Mouse (Mus musculus) forebrain, embryonic 13.5 days (tissue): ENCODE measurements around the gene Polrmt. TPM values are rescaled to one million over a fixed set of nuclear protein-coding genes. Genes with fewer than 3 reads are reported as not detected.

Source experiments
- ATAC-seq: fragments of 200-750 bp; cut with Nextera tagmentation; 2 replicates; pipeline ENCODE4 v1.8.0; 2017
- H3K27ac ChIP-seq: fragments of 300-500 bp; sonication (generic); 2 replicates; pipeline ENCODE4 v1.5.1; 2015; ENCODE audit warnings: inconsistent platforms, mild to moderate bottlenecking, moderate library complexity
- H3K27me3 ChIP-seq: fragments of 300-500 bp; sonication (generic); 2 replicates; pipeline ENCODE4 v1.6.1; 2015; ENCODE audit warnings: mild to moderate bottlenecking, inconsistent platforms
- H3K36me3 ChIP-seq: fragments of 300-500 bp; sonication (generic); 2 replicates; pipeline ENCODE4 v1.6.1; 2015; ENCODE audit warnings: mild to moderate bottlenecking, inconsistent platforms; ENCODE audit not compliant: poor library complexity, severe bottlenecking
- H3K4me1 ChIP-seq: fragments of 300-500 bp; sonication (generic); 2 replicates; pipeline ENCODE4 v1.6.1; 2015; ENCODE audit warnings: inconsistent platforms
- H3K4me2 ChIP-seq: fragments of 300-500 bp; sonication (generic); 2 replicates; pipeline ENCODE4 v1.6.1; 2015; ENCODE audit warnings: inconsistent platforms, mild to moderate bottlenecking, moderate library complexity
- H3K4me3 ChIP-seq: fragments of 300-500 bp; sonication (generic); 2 replicates; pipeline ENCODE4 v1.5.1; 2015; ENCODE audit warnings: mild to moderate bottlenecking, inconsistent platforms
- H3K9ac ChIP-seq: fragments of 300-500 bp; sonication (generic); 2 replicates; pipeline ENCODE4 v1.6.1; 2015; ENCODE audit warnings: mild to moderate bottlenecking, inconsistent platforms
- H3K9me3 ChIP-seq: fragments of 300-500 bp; sonication (generic); replicated peaks from 2 replicates; pipeline ENCODE4 v1.6.1; 2016; ENCODE audit warnings: inconsistent platforms
- WGBS: fragments of 180-500 bp; shearing (Covaris S2); methylation state at CpG from one replicate; pipeline ENCODE4 v1.1.7; 2015; 5-methylcytosine and 5-hydroxymethylcytosine counted together
- polyA plus RNA-seq: library from polyadenylated mRNA; unstranded; fragments of >200 nt; fragmentation: Nextera tagmentation; extraction: Ambion mirVana; gene quantifications from 2 replicates; pipeline ENCODE4 v1.2.1, GENCODE M21; 2015

Polrmt gene
- polyA plus RNA-seq, 1 experiment from 2014 or later = 39.1 TPM

DNA sequence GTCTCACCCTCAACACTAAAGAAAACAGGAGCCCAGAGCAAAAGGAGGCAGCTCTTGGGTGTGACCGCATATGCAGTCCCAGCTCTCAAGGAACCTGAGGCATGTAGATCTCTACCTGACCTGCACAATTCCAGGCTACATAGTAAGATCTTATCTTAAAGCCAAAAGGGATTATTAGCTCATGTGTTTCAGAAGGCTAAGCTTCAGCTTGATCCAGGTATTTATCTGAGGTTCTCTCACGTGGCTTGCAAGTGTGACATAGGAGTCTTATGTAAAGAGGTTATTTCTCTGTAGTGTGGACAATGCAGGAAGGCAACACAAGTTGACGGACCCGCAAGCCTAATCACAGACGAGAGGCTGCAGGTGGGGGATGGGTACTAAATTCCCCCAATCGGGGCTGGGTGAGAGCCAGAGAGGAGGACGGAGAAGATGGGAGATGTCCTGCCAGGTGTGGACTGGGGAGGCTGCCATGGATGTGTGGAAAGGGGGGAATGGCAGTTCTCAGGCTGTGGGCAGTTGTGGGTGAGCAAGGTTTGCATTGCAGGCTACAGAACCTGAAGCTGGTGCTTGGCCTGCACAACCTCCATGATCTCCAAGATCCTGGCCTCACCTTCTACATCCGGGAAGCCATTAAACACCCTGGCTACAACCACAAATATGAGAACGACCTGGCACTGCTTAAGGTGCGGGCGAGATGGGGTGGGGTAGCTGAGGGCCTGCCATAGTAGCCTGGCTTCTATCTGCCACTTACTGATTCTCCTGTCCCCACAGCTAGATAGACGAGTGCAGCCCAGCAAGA is 52.6 kb downstream of the Polrmt start:
- peaks cover 8% of the 10 kb centered on the region; the same call in 1 of the 2 replicates for H3K4me1 ChIP-seq
- H3K4me2 ChIP-seq = no peak overlapping the region
- no peaks in the 10 kb centered on the region for H3K27me3 ChIP-seq
- peaks cover 10% of the 10 kb centered on the region for H3K36me3 ChIP-seq
- H3K9ac ChIP-seq = no peak overlapping the region
- WGBS = 75% methylated on average over 12 of the region's 12 CpGs
- H3K9me3 ChIP-seq = peaks cover 6% of the 10 kb centered on the region; the same call in 1 of the 2 replicates
- no peak overlapping the region for H3K27ac ChIP-seq
- ATAC-seq = no peak
- no peak overlapping the region for H3K4me3 ChIP-seq

DNA sequence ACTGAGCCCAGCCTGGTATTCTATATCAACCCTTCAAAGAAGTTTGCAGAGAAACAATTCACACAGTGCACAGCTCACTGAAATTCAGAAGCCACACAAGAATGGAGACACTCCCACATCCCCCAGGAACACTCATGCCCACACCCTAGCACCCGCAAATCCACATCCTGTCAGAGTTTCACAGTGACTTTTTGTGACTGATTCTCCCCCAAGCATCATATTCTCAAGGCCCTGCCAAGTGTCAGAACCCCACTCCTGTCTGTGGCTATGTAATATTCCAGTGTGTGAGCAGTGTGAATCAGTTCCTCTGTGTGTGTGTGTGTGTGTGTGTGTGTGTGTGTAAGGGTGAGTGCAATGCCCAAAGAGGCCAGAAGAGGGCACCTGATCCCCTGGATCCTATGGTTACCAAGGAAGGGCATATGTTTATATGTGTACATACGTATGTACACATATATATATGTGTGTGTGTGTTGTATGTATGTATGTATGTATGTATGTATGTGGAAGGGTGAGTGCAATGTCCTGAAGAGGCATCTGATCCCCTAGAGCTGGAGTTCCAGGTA is 54.3 kb downstream of the Polrmt start:
- H3K4me2 ChIP-seq = no peak overlapping the region
- no peaks in the 10 kb centered on the region for H3K27me3 ChIP-seq
- H3K9ac ChIP-seq = no peak overlapping the region
- no peak for ATAC-seq
- peaks cover 6% of the 10 kb centered on the region; the same call in 1 of the 2 replicates for H3K9me3 ChIP-seq
- H3K4me1 ChIP-seq = peaks cover 8% of the 10 kb centered on the region; the same call in 1 of the 2 replicates
- WGBS = 94% methylated on average over 2 of the region's 2 CpGs
- H3K27ac ChIP-seq = no peak overlapping the region
- H3K4me3 ChIP-seq = no peak overlapping the region
- H3K36me3 ChIP-seq = peaks cover 27% of the 10 kb centered on the region

- peaks cover 2% of the 10 kb centered on the region for H3K4me1 ChIP-seq
- H3K36me3 ChIP-seq = peaks cover 56% of the 10 kb centered on the region
- no peak overlapping the region for H3K27ac ChIP-seq
- H3K9me3 ChIP-seq = peaks cover 6% of the 10 kb centered on the region; the same call in 1 of the 2 replicates
- H3K27me3 ChIP-seq = no peaks in the 10 kb centered on the region
- 97% methylated on average over 3 of the region's 3 CpGs for WGBS
- ATAC-seq = no peak
- no peak overlapping the region for H3K4me2 ChIP-seq
- no peak overlapping the region for H3K9ac ChIP-seq
- H3K4me3 ChIP-seq = no peak overlapping the region
These were observed 57.2 kb downstream of the Polrmt start for GRCm38 (mm10) chr10:79689178-79689577.

DNA sequence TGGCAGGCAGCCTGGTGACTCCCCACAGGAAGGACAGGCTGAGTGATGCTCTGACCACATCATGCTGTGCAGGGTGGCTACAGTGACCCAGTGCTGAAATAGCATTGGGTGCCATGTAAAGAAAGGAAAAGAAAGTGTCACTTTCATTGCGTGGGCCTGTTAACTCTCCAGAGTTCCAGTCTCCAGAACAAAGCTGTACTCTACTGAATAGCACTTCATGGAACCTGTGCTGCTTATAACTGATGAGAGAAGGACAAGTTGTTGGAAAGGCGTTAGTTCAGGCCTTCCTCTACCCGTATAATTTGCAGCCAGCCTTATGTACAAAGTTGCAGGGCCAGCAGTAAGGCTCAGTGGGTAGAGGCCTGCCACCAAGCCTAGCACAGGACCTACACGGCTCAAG is 57.7 kb downstream of the Polrmt start, which contains the start of gene Gzmm:
TSS of gene Gzmm (plus strand) at position 301 of the 400 bp plus-strand sequence.
- no peak within 1 kb of the TSS; the same call in 1 of the 2 replicates for H3K27ac ChIP-seq
- H3K4me2 ChIP-seq = no peak within 1 kb of the TSS
- no peak within 1 kb of the TSS for H3K4me3 ChIP-seq
- H3K9ac ChIP-seq = no peak within 1 kb of the TSS
- no peak for ATAC-seq
- WGBS = 85% methylated on average over 4 of the region's 4 CpGs
- peaks cover 6% of the 10 kb centered on the region; the same call in 1 of the 2 replicates for H3K9me3 ChIP-seq
- H3K36me3 ChIP-seq = peaks cover 58% of the 10 kb centered on the region
- peaks cover 7% of the 10 kb centered on the region for H3K4me1 ChIP-seq
- H3K27me3 ChIP-seq = no peaks in the 10 kb centered on the region

DNA sequence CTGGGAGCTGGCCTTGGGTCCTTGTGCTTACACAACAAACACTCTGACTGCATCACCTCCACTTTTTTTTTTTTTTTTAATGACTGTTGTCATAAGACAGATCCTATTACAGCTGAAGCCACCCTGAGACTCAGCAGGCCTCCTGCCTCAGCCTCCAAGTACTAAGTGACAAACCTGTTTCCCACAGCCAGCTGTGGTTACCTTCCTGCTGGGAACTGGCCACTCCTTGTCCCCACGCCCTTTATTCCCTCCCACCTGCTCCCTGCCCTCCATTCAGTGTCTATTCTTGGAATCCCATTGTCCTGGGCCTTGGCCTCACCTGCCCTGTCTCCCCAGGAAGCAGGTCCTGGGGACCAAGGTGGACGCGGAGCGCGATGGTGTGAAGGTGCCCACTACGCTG is 58.9 kb downstream of the Polrmt start:
- 97% methylated on average over 6 of the region's 6 CpGs for WGBS
- H3K27me3 ChIP-seq = no peaks in the 10 kb centered on the region

GRCm38 (mm10) chr10:79686691-79687090 is 59.7 kb downstream of the Polrmt start:
- Histone ChIP-seq H3K36me3 (peaks cover 58% of the 10 kb centered on the region), H3K4me3 (no peak overlapping the region), H3K27me3 (no peaks in the 10 kb centered on the region), H3K9me3 (no peaks in the 10 kb centered on the region), H3K4me1 (peaks cover 19% of the 10 kb centered on the region), H3K9ac (no peak overlapping the region), H3K27ac (no peak overlapping the region), H3K4me2 (no peak overlapping the region)
- no peak for ATAC-seq
- 100% methylated on average over 1 of the region's 1 CpGs for WGBS

More for the DNA sequence above, 58.9 kb downstream of the Polrmt start:
- Histone ChIP-seq H3K9me3 (peaks cover 5% of the 10 kb centered on the region; the same call in 1 of the 2 replicates), H3K9ac (no peak overlapping the region), H3K27ac (no peak overlapping the region), H3K4me3 (no peak overlapping the region), H3K4me1 (peaks cover 19% of the 10 kb centered on the region), H3K36me3 (peaks cover 58% of the 10 kb centered on the region), H3K4me2 (no peak overlapping the region)
- ATAC-seq = no peak

- no peak overlapping the region for H3K4me2 ChIP-seq
- ATAC-seq = no peak
- peaks cover 20% of the 10 kb centered on the region for H3K4me1 ChIP-seq
- H3K4me3 ChIP-seq = no peak overlapping the region
- H3K9me3 ChIP-seq = no peaks in the 10 kb centered on the region
- no peaks in the 10 kb centered on the region for H3K27me3 ChIP-seq
- H3K36me3 ChIP-seq = peaks cover 58% of the 10 kb centered on the region
- WGBS = 91% methylated on average over 2 of the region's 2 CpGs
- H3K9ac ChIP-seq = no peak overlapping the region
- no peak overlapping the region for H3K27ac ChIP-seq
These were observed 60.2 kb downstream of the Polrmt start for GRCm38 (mm10) chr10:79686219-79686618.

Other genes with a start within 250 kb of the Polrmt start
- 7.0 and 7.9 TPM in 2 replicates for gene Plpp2, start 212.8 kb downstream of the Polrmt start, polyA plus RNA-seq
- 53.9 and 60.2 TPM in 2 replicates for gene Mier2, start 191.4 kb downstream of the Polrmt start, polyA plus RNA-seq
- gene Theg, start 159.2 kb downstream of the Polrmt start, polyA plus RNA-seq = not detected in 2 replicates
- gene C2cd4c, start 132.6 kb downstream of the Polrmt start, polyA plus RNA-seq = 0.08 and 0.11 TPM in 2 replicates
- 8.2 and 11.4 TPM in 2 replicates for gene Shc2, start 108.7 kb downstream of the Polrmt start, polyA plus RNA-seq
- 0.13 TPM in 1 of 2 replicates, not detected in the other for gene Odf3l2, start 100.8 kb downstream of the Polrmt start, polyA plus RNA-seq
- gene Madcam1, start 82.0 kb downstream of the Polrmt start, polyA plus RNA-seq = 0.31 and 0.43 TPM in 2 replicates
- 67.8 and 73.0 TPM in 2 replicates for gene Tpgs1, start 77.2 kb downstream of the Polrmt start, polyA plus RNA-seq
- 101 and 109 TPM in 2 replicates for gene Cdc34, start 64.4 kb downstream of the Polrmt start, polyA plus RNA-seq
- 1.3 and 1.4 TPM in 2 replicates for gene Gzmm, start 57.6 kb downstream of the Polrmt start, polyA plus RNA-seq
- gene Bsg, start 42.1 kb downstream of the Polrmt start, polyA plus RNA-seq = 489 and 502 TPM in 2 replicates
- 0.06 and 0.10 TPM in 2 replicates for gene Hcn2, start 29.9 kb downstream of the Polrmt start, polyA plus RNA-seq
- 0.48 and 0.71 TPM in 2 replicates for gene Fgf22, start 8.5 kb upstream of the Polrmt start, polyA plus RNA-seq
- gene Rnf126, start 20.4 kb upstream of the Polrmt start, polyA plus RNA-seq = 70.9 and 74.8 TPM in 2 replicates
- 0.40 and 0.62 TPM in 2 replicates for gene Fstl3, start 30.7 kb upstream of the Polrmt start, polyA plus RNA-seq
- 0.09 and 0.13 TPM in 2 replicates for gene Prss57, start 44.4 kb upstream of the Polrmt start, polyA plus RNA-seq
- 214 and 234 TPM in 2 replicates for gene Palm, start 47.0 kb upstream of the Polrmt start, polyA plus RNA-seq
- gene Misp, start 74.4 kb upstream of the Polrmt start, polyA plus RNA-seq = 0.71 and 1.1 TPM in 2 replicates
- 148 and 171 TPM in 2 replicates for gene Ptbp1, start 107.8 kb upstream of the Polrmt start, polyA plus RNA-seq
- 12.8 and 15.9 TPM in 2 replicates for gene Prtn3, start 127.9 kb upstream of the Polrmt start, polyA plus RNA-seq
- 290 and 308 TPM in 2 replicates for gene Plppr3, start 128.1 kb upstream of the Polrmt start, polyA plus RNA-seq
- gene Elane, start 139.7 kb upstream of the Polrmt start, polyA plus RNA-seq = 0.24 TPM in 1 of 2 replicates, not detected in the other
- not detected in 2 replicates for gene Cfd, start 144.3 kb upstream of the Polrmt start, polyA plus RNA-seq
- 49.0 and 59.0 TPM in 2 replicates for gene Med16, start 162.3 kb upstream of the Polrmt start, polyA plus RNA-seq
- 33.6 TPM in 1 of 2 replicates, not detected in the other for gene Gm26602, start 164.3 kb upstream of the Polrmt start, polyA plus RNA-seq
- gene Kiss1r, start 170.4 kb upstream of the Polrmt start, polyA plus RNA-seq = 1.0 and 1.3 TPM in 2 replicates
- gene R3hdm4, start 174.6 kb upstream of the Polrmt start, polyA plus RNA-seq = 200 and 217 TPM in 2 replicates
- gene Arid3a, start 180.5 kb upstream of the Polrmt start, polyA plus RNA-seq = 2.5 and 3.6 TPM in 2 replicates
- gene Wdr18, start 213.6 kb upstream of the Polrmt start, polyA plus RNA-seq = 80.2 and 94.8 TPM in 2 replicates
- gene Grin3b, start 224.1 kb upstream of the Polrmt start, polyA plus RNA-seq = 0.38 and 0.57 TPM in 2 replicates
- 11.2 and 12.0 TPM in 2 replicates for gene Tmem259, start 237.7 kb upstream of the Polrmt start, polyA plus RNA-seq
- gene Cnn2, start 242.0 kb upstream of the Polrmt start, polyA plus RNA-seq = 30.0 and 32.2 TPM in 2 replicates
- 3.1 and 3.9 TPM in 2 replicates for gene Abca7, start 249.9 kb upstream of the Polrmt start, polyA plus RNA-seq